In genomic region chr11:97534442-97535307, GRCm38 (mm10) we compare ENCODE assay signal across 9 mouse cellular contexts. TPM values are rescaled to one million over a fixed set of nuclear protein-coding genes. Genes with fewer than 3 reads are reported as not detected.
DNase-seq lines count a peak whose midpoint lies in the region; ATAC-seq and TF ChIP-seq lines count a peak whose summit lies in the region.
"Had no signal": no experiment of that assay in that cellular context is flagged by ENCODE, and none has a peak within 500 bp of the region (broad histone marks: within the 10 kb centered on the region; RNA-seq: fewer than 3 reads in every experiment).

No protein-coding gene starts in this region.

- peaks cover 79% of the 10 kb centered on the region for H3K27me3 ChIP-seq in kidney, embryonic 16.5 days (ENCODE audit: insufficient read depth, low read length)
- no peaks in the 10 kb centered on the region for H3K27me3 ChIP-seq in kidney, adult 2 months (replicated peaks; ENCODE audit: control insufficient read depth, insufficient read depth, low read length)
- H3K27me3 ChIP-seq in cerebellum, adult 2 months (ENCODE audit: control insufficient read depth, insufficient read depth, low read length) = no peaks in the 10 kb centered on the region
- H3K27me3 ChIP-seq in forebrain, embryonic 10.5 days (ENCODE audit: poor library complexity, severe bottlenecking) = peaks cover 100% of the 10 kb centered on the region

- no peak for TF ChIP-seq CTCF in kidney, adult 2 months (conservative IDR thresholded peaks at IDR 0.05; ENCODE audit: insufficient read depth, insufficient read length, low read depth, low read length)
- no peak for TF ChIP-seq CTCF in cerebellum, adult 2 months (IDR thresholded peaks at IDR 0.05; ENCODE audit: borderline replicate concordance, insufficient read depth, low read depth, low read length)

- TF ChIP-seq POLR2A in kidney, adult 2 months (IDR thresholded peaks at IDR 0.05; ENCODE audit: low read depth, low read length) = no peak
- TF ChIP-seq POLR2A in cerebellum, adult 2 months (IDR thresholded peaks at IDR 0.05; ENCODE audit: borderline replicate concordance, insufficient read depth, low read length) = no peak

- intact Hi-C loops in left cerebral cortex, postnatal 14 days (cut with DNase I) = loop anchor here (5.0 kb wide), 1 partner anchor 38 kb away; no protein-coding TSS in a partner anchor

- H3K36me3 ChIP-seq in kidney, embryonic 16.5 days (ENCODE audit: insufficient read depth, low read length) = no peaks in the 10 kb centered on the region
- H3K36me3 ChIP-seq in kidney, adult 2 months (ENCODE audit: control insufficient read depth, insufficient read depth, low read length) = no peaks in the 10 kb centered on the region
- peaks cover 6% of the 10 kb centered on the region for H3K36me3 ChIP-seq in forebrain, embryonic 10.5 days (replicated peaks)

- no peak for DNase-seq in kidney, adult 2 months
- peak; percentile 69 to 81 for DNase-seq in cerebellum, adult 2 months
- peak; percentile 46 for DNase-seq in forebrain, embryonic 10.5 days (ENCODE audit: extremely low spot score, low spot score)
- peak; percentile 64 to 81 for DNase-seq in left cerebral cortex, postnatal 14 days (ENCODE audit: low spot score in 2 of 2)
- peak; percentile 43 for DNase-seq in retina, embryonic 14.5 days (ENCODE audit: low spot score)
- DNase-seq in testis, postnatal 10 days (ENCODE audit: low spot score) = no peak
- DNase-seq in lung, postnatal 14 days = no peak

- ATAC-seq in kidney, embryonic 16.5 days (ENCODE audit: low FRiP score, low TSS enrichment) = no peak

- peak overlapping the region; percentile 32 for H3K4me3 ChIP-seq in kidney, embryonic 16.5 days (ENCODE audit: low read length)
- H3K4me3 ChIP-seq in kidney, adult 2 months (ENCODE audit: insufficient read depth, low read depth, low read length) = no peak overlapping the region
- H3K4me3 ChIP-seq in cerebellum, adult 2 months (replicated peaks; ENCODE audit: insufficient read depth, low read depth, low read length) = peak overlapping the region; percentile 54
- H3K4me3 ChIP-seq in forebrain, embryonic 10.5 days = peak overlapping the region; percentile 41

- WGBS in kidney, embryonic 16.5 days = 2% methylated on average over 90 of the region's 95 CpGs
- WGBS in kidney, adult 2 months = 42% methylated on average over 95 of the region's 95 CpGs
- whole genome bisulfite sequencing in cerebellum, adult 2 months = 6% methylated on average over 95 of the region's 95 CpGs
- 5% methylated on average over 95 of the region's 95 CpGs for WGBS in forebrain, embryonic 10.5 days

- H3K4me1 ChIP-seq in kidney, embryonic 16.5 days (ENCODE audit: insufficient read depth, low read length) = peaks cover 43% of the 10 kb centered on the region
- H3K4me1 ChIP-seq in kidney, adult 2 months (ENCODE audit: control insufficient read depth, insufficient read depth, low read length) = 0 out of 2 replicates have a peak, but pooled peaks cover 7% of the 10 kb centered on the region
- H3K4me1 ChIP-seq in cerebellum, adult 2 months (ENCODE audit: control insufficient read depth, insufficient read depth, low read length) = peaks cover 53% of the 10 kb centered on the region
- H3K4me1 ChIP-seq in forebrain, embryonic 10.5 days = peaks cover 76% of the 10 kb centered on the region

- 0 out of 2 replicates have a peak overlapping the region, but pooled peaks have one; percentile 22 for H3K9ac ChIP-seq in kidney, embryonic 16.5 days (replicated peaks; ENCODE audit: low read length)
- H3K9ac ChIP-seq: liver, embryonic 14.5 days had no signal

- H3K27ac ChIP-seq in kidney, embryonic 16.5 days (ENCODE audit: low read length) = no peak overlapping the region
- H3K27ac ChIP-seq in kidney, adult 2 months (ENCODE audit: insufficient read depth, low read depth, low read length) = no peak overlapping the region
- H3K27ac ChIP-seq in cerebellum, adult 2 months (ENCODE audit: insufficient read depth, low read length) = peak overlapping the region; percentile 96
- H3K27ac ChIP-seq in forebrain, embryonic 10.5 days = 0 out of 2 replicates have a peak overlapping the region, but pooled peaks have one; percentile 40
- H3K27ac ChIP-seq: liver, embryonic 14.5 days had no signal

- peak overlapping the region; percentile 46 for H3K4me2 ChIP-seq in kidney, embryonic 16.5 days (replicated peaks; ENCODE audit: low read depth, low read length)

- H3K9me3 ChIP-seq in kidney, embryonic 16.5 days (ENCODE audit: low read length) = no peaks in the 10 kb centered on the region
- H3K9me3 ChIP-seq in forebrain, embryonic 10.5 days = no peaks in the 10 kb centered on the region

RNA-seq across cellular contexts. Expression of gene 4933428G20Rik, which starts 34.5 kb away (rescaled TPM):
- polyA plus RNA-seq in kidney, embryonic 16.5 days (2015; fragmentation: Nextera tagmentation; extraction: Ambion mirVana) = 0.75 and 1.3 TPM in 2 replicates
- not detected in 2 replicates for polyA plus RNA-seq in kidney, adult 2 months (2012; rRNA removed)
- polyA plus RNA-seq in cerebellum, adult 2 months (2012; rRNA removed) = not detected in 2 replicates
- 0.30 and 0.41 TPM in 2 replicates for polyA plus RNA-seq in forebrain, embryonic 10.5 days (2016; fragmentation: Nextera tagmentation; extraction: Ambion mirVana)
- under 1 TPM in 1 of 2 experiments, not detected in 1; 0.23 TPM for total RNA-seq in left cerebral cortex, postnatal 14 days (2021)

RNA-seq across cellular contexts. Expression of gene Srcin1, which starts 41.3 kb away (rescaled TPM):
- polyA plus RNA-seq in kidney, embryonic 16.5 days (2015; fragmentation: Nextera tagmentation; extraction: Ambion mirVana) = 1.0 and 1.1 TPM in 2 replicates
- 13.0 and 13.2 TPM in 2 replicates for polyA plus RNA-seq in kidney, adult 2 months (2012; rRNA removed)
- polyA plus RNA-seq in cerebellum, adult 2 months (2012; rRNA removed) = 127 and 142 TPM in 2 replicates
- 0.91 and 1.1 TPM in 2 replicates for polyA plus RNA-seq in forebrain, embryonic 10.5 days (2016; fragmentation: Nextera tagmentation; extraction: Ambion mirVana)
- total RNA-seq in left cerebral cortex, postnatal 14 days (2021) = 100 to 1,000 TPM; 341 to 382 TPM

Comparison
In these comparisons a context has a peak if more than half of its experiments do, and no peak if none do; other contexts are left out.
1. H3K27ac ChIP-seq: peak in cerebellum, adult 2 months (single experiment) and forebrain, embryonic 10.5 days (single experiment); none in kidney, embryonic 16.5 days (single experiment) and kidney, adult 2 months (single experiment).
2. DNase-seq: peak in cerebellum, adult 2 months (2 of 2), forebrain, embryonic 10.5 days (single experiment), left cerebral cortex, postnatal 14 days (2 of 2) and retina, embryonic 14.5 days (single experiment); none in kidney, adult 2 months (single experiment), testis, postnatal 10 days (single experiment) and lung, postnatal 14 days (single experiment).